Mouse (Mus musculus): Measurements from ENCODE around the gene Slc1a3. TPM values are rescaled to one million over a fixed set of nuclear protein-coding genes. Genes with fewer than 3 reads are reported as not detected.

The Slc1a3 gene
- polyA plus RNA-seq, 1 experiment from 2014 or later, result 43.4 TPM

DNA sequence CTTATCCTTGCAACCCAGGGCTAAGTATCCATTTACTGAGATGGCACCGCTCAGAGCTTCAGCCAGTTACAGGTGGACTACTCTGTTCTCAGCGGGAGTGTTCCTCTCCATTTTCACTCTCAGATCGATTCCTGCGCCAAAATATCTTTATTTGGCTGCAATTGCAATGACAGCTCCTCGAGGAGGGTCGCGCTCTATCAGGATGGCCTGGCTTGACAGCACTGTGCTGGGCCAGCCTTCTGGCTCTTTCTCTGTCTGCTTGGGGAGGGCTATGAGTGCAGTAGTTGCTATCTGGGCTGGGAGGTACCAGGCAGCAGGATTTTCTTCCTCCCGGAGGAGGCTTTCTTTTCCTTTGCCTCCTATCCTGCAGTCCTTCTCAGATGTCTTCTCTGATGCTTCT is 57.9 kb downstream of the Slc1a3 start:
- Histone ChIP-seq H3K27ac (no peak overlapping the region), H3K27me3 (no peaks in the 10 kb centered on the region), H3K4me3 (no peak overlapping the region), H3K36me3 (no peaks in the 10 kb centered on the region), H3K4me2 (replicated peaks) (no peak overlapping the region), H3K9me3 (no peaks in the 10 kb centered on the region), H3K4me1 (peaks cover 31% of the 10 kb centered on the region), H3K9ac (no peak overlapping the region)
- WGBS, result 85% methylated on average over 8 of the region's 8 CpGs
- no peak for ATAC-seq (ENCODE audit: insufficient number of reproducible peaks, insufficient read depth, low FRiP score, low TSS enrichment)

DNA sequence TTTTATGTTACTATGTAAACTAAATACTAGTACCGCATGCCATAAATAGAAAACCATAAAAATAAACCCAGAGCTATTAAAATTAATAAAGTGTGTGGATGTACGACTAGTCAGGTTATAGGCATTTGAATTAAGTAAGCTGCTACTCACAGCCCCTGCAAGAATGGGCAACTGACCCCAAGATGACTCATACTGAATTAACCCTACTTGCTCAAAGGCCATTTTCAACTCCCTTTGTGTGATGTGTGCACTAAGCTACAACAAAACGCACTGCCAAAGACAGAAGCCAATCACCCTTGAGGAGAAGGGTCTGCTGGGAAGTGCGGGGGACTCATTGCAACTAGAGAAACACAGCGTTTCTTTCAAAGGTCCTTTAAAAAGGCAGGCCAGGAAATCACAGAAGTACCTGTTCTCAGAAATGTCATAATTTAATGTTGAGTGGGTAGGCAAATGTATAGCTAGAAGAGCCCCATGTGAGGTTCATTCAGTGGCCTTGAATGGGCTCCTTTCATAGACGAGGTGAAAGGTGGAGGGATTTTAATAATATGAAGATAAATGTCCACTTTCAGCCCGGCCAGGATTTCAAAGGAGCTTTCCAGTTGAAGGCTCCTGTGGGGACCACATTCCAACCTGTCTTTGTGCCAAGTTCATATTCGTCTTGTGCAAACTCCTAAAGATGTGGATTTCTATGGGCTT is 66.4 kb downstream of the Slc1a3 start:
- peaks cover 13% of the 10 kb centered on the region; the same call in 1 of the 2 replicates for H3K36me3 ChIP-seq
- H3K4me1 ChIP-seq, result no peaks in the 10 kb centered on the region
- ATAC-seq (ENCODE audit: insufficient number of reproducible peaks, insufficient read depth, low FRiP score, low TSS enrichment), result no peak
- H3K9ac ChIP-seq, result no peak overlapping the region
- no peaks in the 10 kb centered on the region for H3K27me3 ChIP-seq
- no peak overlapping the region for H3K27ac ChIP-seq
- no peaks in the 10 kb centered on the region for H3K9me3 ChIP-seq
- no peak overlapping the region for H3K4me3 ChIP-seq
- H3K4me2 ChIP-seq (replicated peaks), result no peak overlapping the region
- 73% methylated on average over 8 of the region's 8 CpGs for WGBS

GRCm38 (mm10) chr15:8639856-8640255 is 70.7 kb downstream of the Slc1a3 start:
- H3K36me3 ChIP-seq, result peaks cover 20% of the 10 kb centered on the region
- ATAC-seq (ENCODE audit: insufficient number of reproducible peaks, insufficient read depth, low FRiP score, low TSS enrichment), result no peak
- H3K9me3 ChIP-seq, result no peaks in the 10 kb centered on the region
- no peak overlapping the region for H3K4me2 ChIP-seq (replicated peaks)
- no peak overlapping the region for H3K4me3 ChIP-seq
- no peak overlapping the region for H3K9ac ChIP-seq
- no peak overlapping the region for H3K27ac ChIP-seq
- 75% methylated on average over 2 of the region's 2 CpGs for WGBS
- H3K4me1 ChIP-seq, result no peaks in the 10 kb centered on the region
- no peaks in the 10 kb centered on the region for H3K27me3 ChIP-seq

- Histone ChIP-seq H3K27ac (no peak overlapping the region), H3K9ac (no peak overlapping the region), H3K27me3 (no peaks in the 10 kb centered on the region), H3K4me1 (no peaks in the 10 kb centered on the region), H3K36me3 (peaks cover 20% of the 10 kb centered on the region), H3K4me3 (no peak overlapping the region), H3K4me2 (replicated peaks) (no peak overlapping the region), H3K9me3 (no peaks in the 10 kb centered on the region)
- ATAC-seq (ENCODE audit: insufficient number of reproducible peaks, insufficient read depth, low FRiP score, low TSS enrichment), result no peak
- WGBS, result 87% methylated on average over 15 of the region's 15 CpGs
These were observed 71.8 kb downstream of the Slc1a3 start for GRCm38 (mm10) chr15:8638568-8639325.

GRCm38 (mm10) chr15:8637283-8637682 is 73.3 kb downstream of the Slc1a3 start:
- Histone ChIP-seq H3K9me3 (no peaks in the 10 kb centered on the region), H3K4me2 (replicated peaks) (no peak overlapping the region), H3K27me3 (no peaks in the 10 kb centered on the region), H3K27ac (no peak overlapping the region), H3K4me3 (no peak overlapping the region), H3K9ac (no peak overlapping the region), H3K4me1 (peaks cover 5% of the 10 kb centered on the region), H3K36me3 (peaks cover 19% of the 10 kb centered on the region)
- no peak for ATAC-seq (ENCODE audit: insufficient number of reproducible peaks, insufficient read depth, low FRiP score, low TSS enrichment)
- WGBS, result 76% methylated on average over 2 of the region's 2 CpGs

GRCm38 (mm10) chr15:8635974-8636373 is 74.6 kb downstream of the Slc1a3 start:
- H3K9ac ChIP-seq, result no peak overlapping the region
- H3K4me1 ChIP-seq, result peaks cover 8% of the 10 kb centered on the region
- no peak overlapping the region for H3K27ac ChIP-seq
- no peaks in the 10 kb centered on the region for H3K27me3 ChIP-seq
- peaks cover 13% of the 10 kb centered on the region for H3K36me3 ChIP-seq
- H3K9me3 ChIP-seq, result no peaks in the 10 kb centered on the region
- 92% methylated on average over 15 of the region's 15 CpGs for WGBS
- no peak overlapping the region for H3K4me3 ChIP-seq
- no peak for ATAC-seq (ENCODE audit: insufficient number of reproducible peaks, insufficient read depth, low FRiP score, low TSS enrichment)
- H3K4me2 ChIP-seq (replicated peaks), result no peak overlapping the region

- Histone ChIP-seq H3K4me1 (peaks cover 17% of the 10 kb centered on the region), H3K27me3 (no peaks in the 10 kb centered on the region), H3K36me3 (peaks cover 13% of the 10 kb centered on the region), H3K27ac (no peak overlapping the region), H3K9ac (no peak overlapping the region), H3K4me2 (replicated peaks) (no peak overlapping the region), H3K4me3 (no peak overlapping the region), H3K9me3 (no peaks in the 10 kb centered on the region)
- ATAC-seq (ENCODE audit: insufficient number of reproducible peaks, insufficient read depth, low FRiP score, low TSS enrichment), result no peak
- WGBS, result 78% methylated on average over 4 of the region's 4 CpGs
These were observed 75.8 kb downstream of the Slc1a3 start for GRCm38 (mm10) chr15:8634807-8635206.

GRCm38 (mm10) chr15:8634355-8634754 is 76.2 kb downstream of the Slc1a3 start:
- Histone ChIP-seq H3K4me3 (no peak overlapping the region), H3K27ac (no peak overlapping the region), H3K36me3 (peaks cover 13% of the 10 kb centered on the region), H3K9me3 (no peaks in the 10 kb centered on the region), H3K27me3 (no peaks in the 10 kb centered on the region), H3K4me2 (replicated peaks) (no peak overlapping the region), H3K4me1 (peaks cover 17% of the 10 kb centered on the region), H3K9ac (no peak overlapping the region)
- ATAC-seq (ENCODE audit: insufficient number of reproducible peaks, insufficient read depth, low FRiP score, low TSS enrichment), result no peak
- 62% methylated on average over 3 of the region's 3 CpGs for WGBS

DNA sequence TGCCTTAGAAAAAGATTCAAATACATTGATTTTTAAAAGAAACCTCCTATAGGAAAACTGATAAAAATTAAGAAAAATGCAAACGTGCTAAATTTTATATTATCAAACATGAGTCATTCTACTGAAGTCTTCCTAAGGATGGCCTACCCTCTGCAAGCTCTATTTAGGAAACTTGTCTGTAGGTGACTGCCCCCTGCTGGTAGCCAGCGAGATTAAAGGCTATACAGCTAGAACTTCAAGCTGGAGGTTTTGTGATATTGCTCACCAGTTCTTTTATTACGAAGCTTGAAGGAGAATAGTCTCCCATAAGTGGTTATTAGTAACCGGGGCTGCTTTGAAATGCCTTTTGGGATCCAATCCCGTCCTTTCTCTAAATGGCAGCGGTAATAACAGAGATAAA is 77.2 kb downstream of the Slc1a3 start:
- Histone ChIP-seq H3K9ac (no peak overlapping the region), H3K27me3 (no peaks in the 10 kb centered on the region), H3K4me2 (replicated peaks) (no peak overlapping the region), H3K4me1 (peaks cover 17% of the 10 kb centered on the region), H3K36me3 (peaks cover 7% of the 10 kb centered on the region), H3K27ac (no peak overlapping the region), H3K9me3 (no peaks in the 10 kb centered on the region), H3K4me3 (no peak overlapping the region)
- 64% methylated on average over 6 of the region's 6 CpGs for WGBS
- no peak for ATAC-seq (ENCODE audit: insufficient number of reproducible peaks, insufficient read depth, low FRiP score, low TSS enrichment)

DNA sequence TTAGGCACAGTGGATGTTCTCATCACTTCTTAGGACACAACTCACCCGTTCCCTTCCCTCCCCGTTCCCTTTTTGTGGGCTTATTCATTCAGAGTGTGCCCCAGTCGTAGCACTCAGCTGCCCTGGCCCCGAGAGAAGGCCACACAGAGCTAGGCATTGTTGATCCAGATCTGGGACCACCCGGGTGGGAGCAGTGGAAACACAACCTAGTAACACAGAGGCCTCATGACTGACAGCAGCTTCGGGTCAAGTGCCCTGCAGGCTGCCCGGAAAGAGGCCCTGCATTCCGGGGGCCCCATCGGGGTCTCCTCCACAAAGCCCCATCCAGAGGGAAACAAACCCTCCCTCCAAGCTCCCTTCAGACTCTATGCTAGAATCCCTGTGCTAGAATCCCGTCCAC is 78.2 kb downstream of the Slc1a3 start:
- WGBS, result 6% methylated on average over 10 of the region's 10 CpGs
- no peak overlapping the region; the same call in 1 of the 2 replicates for H3K27ac ChIP-seq
- H3K4me2 ChIP-seq (replicated peaks), result no peak overlapping the region
- no peak overlapping the region for H3K9ac ChIP-seq
- peaks cover 23% of the 10 kb centered on the region for H3K4me1 ChIP-seq
- peak; percentile 57 for ATAC-seq (ENCODE audit: insufficient number of reproducible peaks, insufficient read depth, low FRiP score, low TSS enrichment)
- no peaks in the 10 kb centered on the region for H3K9me3 ChIP-seq
- H3K27me3 ChIP-seq, result 0 out of 2 replicates have a peak, but pooled peaks cover 5% of the 10 kb centered on the region
- H3K36me3 ChIP-seq, result peaks cover 3% of the 10 kb centered on the region; the same call in 1 of the 2 replicates
- H3K4me3 ChIP-seq, result no peak overlapping the region

- 1% methylated on average over 13 of the region's 13 CpGs for WGBS
- ATAC-seq (ENCODE audit: insufficient number of reproducible peaks, insufficient read depth, low FRiP score, low TSS enrichment), result peak; percentile 91
These were observed 81.2 kb downstream of the Slc1a3 start for GRCm38 (mm10) chr15:8629317-8629831.

GRCm38 (mm10) chr15:8628150-8628549 is 82.4 kb downstream of the Slc1a3 start:
- H3K27ac ChIP-seq, result no peak overlapping the region
- 64% methylated on average over 8 of the region's 8 CpGs for WGBS
- ATAC-seq (ENCODE audit: insufficient number of reproducible peaks, insufficient read depth, low FRiP score, low TSS enrichment), result no peak

More at GRCm38 (mm10) chr15:8629317-8629831, 81.2 kb downstream of the Slc1a3 start:
- peak overlapping the region; percentile 31 for H3K4me3 ChIP-seq
- 0 out of 2 replicates have a peak, but pooled peaks cover 5% of the 10 kb centered on the region for H3K27me3 ChIP-seq
- peak overlapping the region; percentile 65 for H3K4me2 ChIP-seq (replicated peaks)
- H3K4me1 ChIP-seq, result peaks cover 23% of the 10 kb centered on the region
- H3K36me3 ChIP-seq, result no peaks in the 10 kb centered on the region
- peak overlapping the region; percentile 68 for H3K27ac ChIP-seq
- H3K9me3 ChIP-seq, result no peaks in the 10 kb centered on the region
- H3K9ac ChIP-seq, result peak overlapping the region; percentile 34; the same call in 1 of the 2 replicates

More at GRCm38 (mm10) chr15:8628150-8628549, 82.4 kb downstream of the Slc1a3 start:
- 0 out of 2 replicates have a peak, but pooled peaks cover 5% of the 10 kb centered on the region for H3K27me3 ChIP-seq
- no peak overlapping the region for H3K4me3 ChIP-seq
- H3K9me3 ChIP-seq, result no peaks in the 10 kb centered on the region
- no peaks in the 10 kb centered on the region for H3K36me3 ChIP-seq
- H3K4me1 ChIP-seq, result peaks cover 23% of the 10 kb centered on the region
- H3K4me2 ChIP-seq (replicated peaks), result no peak overlapping the region
- no peak overlapping the region for H3K9ac ChIP-seq

All from embryonic facial prominence, embryonic 12.5 days (tissue).